Mouse (Mus musculus) C3H10T1/2 (cell line): ENCODE data around the gene Smok2a. TPM values are rescaled to one million over a fixed set of nuclear protein-coding genes. Genes with fewer than 3 reads are reported as not detected.

Source experiments
- polyA plus RNA-seq, 2 experiments: library from polyadenylated mRNA; unstranded; fragments of >200 nt; fragmentation: generic; extraction: Trizol; gene quantifications; one replicate each; pipeline ENCODE4 v1.2.1; 2012; ENCODE audit warnings: missing spikeins in 2 of 2

Gene Smok2a
- not detected for polyA plus RNA-seq

GRCm38 (mm10) chr17:13220888-13221287, at the start of gene Smok2a:
TSS of gene Smok2a (plus strand) at chr17:13221188.

DNA sequence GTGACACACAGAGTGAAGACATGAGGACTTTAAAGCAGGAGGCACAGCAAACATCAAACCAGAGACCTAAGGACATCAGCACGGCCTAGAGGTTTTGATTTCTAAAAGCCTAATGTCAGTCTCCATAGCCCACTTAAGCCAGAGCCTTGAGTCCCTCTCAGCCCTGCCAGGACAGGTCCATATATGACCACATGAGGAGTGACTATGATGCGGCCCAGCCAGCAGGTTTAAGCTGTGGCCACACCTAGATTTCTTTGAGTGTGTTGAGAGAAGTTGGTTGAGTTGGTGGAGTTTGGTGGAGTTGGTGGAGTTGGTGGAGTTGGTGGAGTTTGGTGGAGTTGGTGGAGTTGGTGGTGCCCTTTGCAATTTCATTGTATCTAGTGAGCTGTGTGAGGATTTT, 9.0 kb downstream of the Smok2a start, which contains the start of gene Smok2b:
Smok2b (plus strand) TSS at position 301 of the 400 bp plus-strand sequence.

Other genes with a start within 250 kb of the Smok2a start
- gene Wtap, start 227.0 kb upstream of the Smok2a start, polyA plus RNA-seq, result 10 to 100 TPM in 1 of 2 experiments, 1 to 10 TPM in 1; 3.6 to 24.0 TPM
- 10 to 100 TPM; 63.9 to 94.5 TPM for gene Sod2, start 214.3 kb upstream of the Smok2a start, polyA plus RNA-seq
- not detected for gene Gpr31b, start 168.9 kb upstream of the Smok2a start, polyA plus RNA-seq
- not detected for gene Tcp10b, start 160.1 kb upstream of the Smok2a start, polyA plus RNA-seq
- gene Unc93a, start 89.4 kb upstream of the Smok2a start, polyA plus RNA-seq, result not detected
- not detected for gene Smok2b, start 9.1 kb downstream of the Smok2a start, polyA plus RNA-seq
- gene Tcp10c, start 133.4 kb downstream of the Smok2a start, polyA plus RNA-seq, result under 1 TPM in 1 of 2 experiments, not detected in 1; 0.01 TPM